Mouse (Mus musculus) intestine, embryonic 16.5 days (tissue): Measurements from ENCODE around the gene Agrp. TPM values are rescaled to one million over a fixed set of nuclear protein-coding genes. Genes with fewer than 3 reads are reported as not detected.

Experiments
- ATAC-seq: fragments of 200-750 bp; cut with Nextera tagmentation; 2 replicates; pipeline ENCODE4 v1.8.0; 2017; ENCODE audit warnings: moderate TSS enrichment, moderate library complexity
- H3K27ac ChIP-seq: fragments of 300-500 bp; sonication (generic); 2 replicates; pipeline ENCODE4 v1.5.1; 2014; ENCODE audit warnings: mild to moderate bottlenecking, low read length
- H3K27me3 ChIP-seq: fragments of 300-500 bp; sonication (generic); replicated peaks from 2 replicates; pipeline ENCODE4 v1.6.1; 2014; ENCODE audit warnings: low read length, control low read depth, mixed read lengths; ENCODE audit not compliant: control insufficient read depth, insufficient read depth
- H3K36me3 ChIP-seq: fragments of 300-500 bp; sonication (generic); 2 replicates; pipeline ENCODE4 v1.6.1; 2014; ENCODE audit warnings: low read length, control low read depth; ENCODE audit not compliant: control insufficient read depth, insufficient read depth
- H3K4me1 ChIP-seq: fragments of 300-500 bp; sonication (generic); 2 replicates; pipeline ENCODE4 v1.6.1; 2014; ENCODE audit warnings: low read length, control low read depth, mixed read lengths; ENCODE audit not compliant: control insufficient read depth, insufficient read depth
- H3K4me2 ChIP-seq: fragments of 300-500 bp; sonication (generic); 2 replicates; pipeline ENCODE4 v1.6.1; 2014; ENCODE audit warnings: low read depth, low read length, control low read depth
- H3K4me3 ChIP-seq: fragments of 300-500 bp; sonication (generic); 2 replicates; pipeline ENCODE4 v1.5.1; 2014; ENCODE audit warnings: mild to moderate bottlenecking, low read length
- H3K9ac ChIP-seq: fragments of 300-500 bp; sonication (generic); 2 replicates; pipeline ENCODE4 v1.6.1; 2014; ENCODE audit warnings: low read depth, low read length
- H3K9me3 ChIP-seq: fragments of 300-500 bp; sonication (generic); 2 replicates; pipeline ENCODE4 v1.6.1; 2016; ENCODE audit warnings: low read length, control low read depth; ENCODE audit not compliant: control insufficient read depth
- WGBS: fragments of 180-500 bp; shearing (Covaris S2); extraction: QIAGEN DNeasy Blood & Tissue Kit; methylation state at CpG from one replicate; pipeline ENCODE4 v1.1.7; 2014; 5-methylcytosine and 5-hydroxymethylcytosine counted together
- polyA plus RNA-seq: library from polyadenylated mRNA; unstranded; fragments of >200 nt; fragmentation: Nextera tagmentation; extraction: Ambion mirVana; gene quantifications from 2 replicates; pipeline ENCODE4 v1.2.1, GENCODE M21; 2015

Agrp gene
- polyA plus RNA-seq, 1 experiment from 2014 or later = 0.92 TPM

GRCm38 (mm10) chr8:105618279-105618634 lies 18.9 kb downstream of the Agrp start:
- no peak overlapping the region for H3K4me3 ChIP-seq
- no peaks in the 10 kb centered on the region for H3K9me3 ChIP-seq
- H3K36me3 ChIP-seq = peaks cover 19% of the 10 kb centered on the region
- H3K4me2 ChIP-seq = no peak overlapping the region
- H3K27me3 ChIP-seq = no peaks in the 10 kb centered on the region
- 92% methylated on average over 5 of the region's 5 CpGs for WGBS
- no peak for ATAC-seq
- H3K4me1 ChIP-seq = peaks cover 24% of the 10 kb centered on the region
- H3K9ac ChIP-seq = no peak overlapping the region
- no peak overlapping the region for H3K27ac ChIP-seq

- Histone ChIP-seq H3K27me3 (no peaks in the 10 kb centered on the region), H3K9ac (no peak overlapping the region), H3K36me3 (peaks cover 19% of the 10 kb centered on the region), H3K9me3 (no peaks in the 10 kb centered on the region), H3K4me2 (no peak overlapping the region), H3K4me1 (peaks cover 21% of the 10 kb centered on the region), H3K4me3 (no peak overlapping the region), H3K27ac (no peak overlapping the region)
- no peak for ATAC-seq
- 87% methylated on average over 21 of the region's 21 CpGs for WGBS
These were observed 19.5 kb downstream of the Agrp start for GRCm38 (mm10) chr8:105617451-105618278.

- ATAC-seq = no peak
- Histone ChIP-seq H3K4me3 (no peak overlapping the region), H3K9ac (no peak overlapping the region), H3K27me3 (0 out of 2 replicates have a peak, but pooled peaks cover 2% of the 10 kb centered on the region), H3K27ac (no peak overlapping the region), H3K4me2 (no peak overlapping the region), H3K9me3 (no peaks in the 10 kb centered on the region), H3K36me3 (peaks cover 19% of the 10 kb centered on the region), H3K4me1 (peaks cover 10% of the 10 kb centered on the region)
- WGBS = 88% methylated on average over 9 of the region's 9 CpGs
These were observed 21.3 kb downstream of the Agrp start for GRCm38 (mm10) chr8:105615942-105616341.

- H3K9ac ChIP-seq = peak overlapping the region; percentile 72
- 0 out of 2 replicates have a peak, but pooled peaks cover 2% of the 10 kb centered on the region for H3K27me3 ChIP-seq
- H3K27ac ChIP-seq = no peak overlapping the region
- peak overlapping the region; percentile 58 for H3K4me3 ChIP-seq
- WGBS = 3% methylated on average over 49 of the region's 50 CpGs
- peak overlapping the region; percentile 99 for H3K4me2 ChIP-seq
- peak; percentile 77 for ATAC-seq
- peaks cover 10% of the 10 kb centered on the region for H3K4me1 ChIP-seq
- no peaks in the 10 kb centered on the region for H3K9me3 ChIP-seq
- H3K36me3 ChIP-seq = peaks cover 10% of the 10 kb centered on the region
These were observed 23.2 kb downstream of the Agrp start for GRCm38 (mm10) chr8:105613830-105614511.

GRCm38 (mm10) chr8:105613037-105613436 lies 24.2 kb downstream of the Agrp start:
- no peak; the same call in 1 of the 2 replicates for ATAC-seq
- Histone ChIP-seq H3K4me3 (peak overlapping the region; percentile 17), H3K9me3 (no peaks in the 10 kb centered on the region), H3K9ac (peak overlapping the region; percentile 31; the same call in 1 of the 2 replicates), H3K27me3 (0 out of 2 replicates have a peak, but pooled peaks cover 2% of the 10 kb centered on the region), H3K4me2 (peak overlapping the region; percentile 99; the same call in 1 of the 2 replicates), H3K27ac (no peak overlapping the region), H3K4me1 (peaks cover 10% of the 10 kb centered on the region), H3K36me3 (peaks cover 5% of the 10 kb centered on the region)
- WGBS = 9% methylated on average over 20 of the region's 20 CpGs

- H3K27me3 ChIP-seq = 0 out of 2 replicates have a peak, but pooled peaks cover 2% of the 10 kb centered on the region
- H3K27ac ChIP-seq = no peak overlapping the region
- no peak for ATAC-seq
- H3K9ac ChIP-seq = no peak overlapping the region
- H3K4me2 ChIP-seq = no peak overlapping the region
- no peaks in the 10 kb centered on the region; the same call in 1 of the 2 replicates for H3K36me3 ChIP-seq
- no peaks in the 10 kb centered on the region for H3K9me3 ChIP-seq
- peaks cover 14% of the 10 kb centered on the region for H3K4me1 ChIP-seq
- H3K4me3 ChIP-seq = no peak overlapping the region
- 86% methylated on average over 9 of the region's 9 CpGs for WGBS
These were observed 25.4 kb downstream of the Agrp start for GRCm38 (mm10) chr8:105611836-105612235.

- WGBS = 65% methylated on average over 4 of the region's 4 CpGs
- Histone ChIP-seq H3K9me3 (no peaks in the 10 kb centered on the region), H3K27me3 (0 out of 2 replicates have a peak, but pooled peaks cover 2% of the 10 kb centered on the region), H3K36me3 (no peaks in the 10 kb centered on the region), H3K4me2 (no peak overlapping the region), H3K9ac (no peak overlapping the region), H3K4me1 (peaks cover 25% of the 10 kb centered on the region), H3K27ac (no peak overlapping the region), H3K4me3 (no peak overlapping the region)
- no peak for ATAC-seq
These were observed 27.4 kb downstream of the Agrp start for GRCm38 (mm10) chr8:105609771-105610170.

- Histone ChIP-seq H3K9me3 (no peaks in the 10 kb centered on the region), H3K4me1 (peaks cover 28% of the 10 kb centered on the region), H3K4me3 (no peak overlapping the region), H3K9ac (no peak overlapping the region), H3K36me3 (no peaks in the 10 kb centered on the region), H3K27me3 (0 out of 2 replicates have a peak, but pooled peaks cover 2% of the 10 kb centered on the region), H3K27ac (no peak overlapping the region), H3K4me2 (no peak overlapping the region)
- 73% methylated on average over 2 of the region's 2 CpGs for WGBS
- no peak for ATAC-seq
These were observed 27.8 kb downstream of the Agrp start for GRCm38 (mm10) chr8:105609355-105609754.

- ATAC-seq = no peak
- Histone ChIP-seq H3K9ac (no peak overlapping the region), H3K36me3 (no peaks in the 10 kb centered on the region), H3K27me3 (0 out of 2 replicates have a peak, but pooled peaks cover 2% of the 10 kb centered on the region), H3K4me2 (no peak overlapping the region), H3K9me3 (no peaks in the 10 kb centered on the region), H3K4me1 (peaks cover 19% of the 10 kb centered on the region), H3K27ac (no peak overlapping the region), H3K4me3 (no peak overlapping the region)
- 38% methylated on average over 4 of the region's 4 CpGs for WGBS
These were observed 29.5 kb downstream of the Agrp start for GRCm38 (mm10) chr8:105607684-105608083.
